Mouse (Mus musculus) embryonic facial prominence, embryonic 11.5 days (tissue): ENCODE results near the gene Gm20479. TPM values are rescaled to one million over a fixed set of nuclear protein-coding genes. Genes with fewer than 3 reads are reported as not detected.
A peak's percentile ranks its signal among the peaks of the same experiment; 100 is the strongest.

ENCODE experiments used
- ATAC-seq: fragments of 200-750 bp; cut with Nextera tagmentation; replicated peaks from 2 replicates; pipeline ENCODE4 v1.8.0; 2017; ENCODE audit warnings: low read depth; ENCODE audit not compliant: insufficient number of reproducible peaks, low FRiP score, low TSS enrichment
- DNase-seq: peaks from one replicate; pipeline ENCODE4 v3.0.0-alpha.2; 2015; ENCODE audit warnings: low spot score
- H3K27ac ChIP-seq: fragments of 300-500 bp; sonication (generic); replicated peaks from 2 replicates; pipeline ENCODE4 v1.5.1; 2014; ENCODE audit warnings: mild to moderate bottlenecking, low read depth, low read length, control low read depth
- H3K27me3 ChIP-seq: fragments of 300-500 bp; sonication (generic); 2 replicates; pipeline ENCODE4 v1.6.1; 2014; ENCODE audit warnings: mild to moderate bottlenecking, low read length, moderate library complexity, mixed read lengths; ENCODE audit not compliant: control insufficient read depth, insufficient read depth
- H3K36me3 ChIP-seq: fragments of 300-500 bp; sonication (generic); replicated peaks from 2 replicates; pipeline ENCODE4 v1.6.1; 2014; ENCODE audit warnings: low read depth, mild to moderate bottlenecking, low read length, moderate library complexity, mixed read lengths; ENCODE audit not compliant: control insufficient read depth, insufficient read depth
- H3K4me1 ChIP-seq: fragments of 300-500 bp; sonication (generic); 2 replicates; pipeline ENCODE4 v1.6.1; 2014; ENCODE audit warnings: low read length, mixed read lengths; ENCODE audit not compliant: control insufficient read depth, insufficient read depth
- H3K4me2 ChIP-seq: fragments of 300-500 bp; sonication (generic); 2 replicates; pipeline ENCODE4 v1.6.1; 2014; ENCODE audit warnings: low read depth, mild to moderate bottlenecking, control low read depth, low read length, moderate library complexity
- H3K4me3 ChIP-seq: fragments of 300-500 bp; sonication (generic); 2 replicates; pipeline ENCODE4 v1.5.1; 2014; ENCODE audit warnings: low read depth, low read length, control low read depth
- H3K9ac ChIP-seq: fragments of 300-500 bp; sonication (generic); replicated peaks from 2 replicates; pipeline ENCODE4 v1.6.1; 2014; ENCODE audit warnings: mild to moderate bottlenecking, control low read depth, low read length
- H3K9me3 ChIP-seq: fragments of 300-500 bp; sonication (generic); replicated peaks from 2 replicates; pipeline ENCODE4 v1.6.1; 2016; ENCODE audit warnings: mild to moderate bottlenecking, low read length, inconsistent platforms, mixed read lengths; ENCODE audit not compliant: control insufficient read depth
- WGBS: fragments of 180-500 bp; shearing (Covaris S2); extraction: QIAGEN DNeasy Blood & Tissue Kit; methylation state at CpG from one replicate; pipeline ENCODE4 v1.1.7; 2014; 5-methylcytosine and 5-hydroxymethylcytosine counted together
- polyA plus RNA-seq: library from polyadenylated mRNA; unstranded; fragments of >200 nt; fragmentation: Nextera tagmentation; extraction: Ambion mirVana; gene quantifications from 2 replicates; pipeline ENCODE4 v1.2.1, GENCODE M21; 2014

Gene Gm20479
- polyA plus RNA-seq, 1 experiment from 2014 or later, result not detected

GRCm38 (mm10) chr7:27366082-27366844, 9.0 kb upstream of the Gm20479 start:
- H3K4me2 ChIP-seq, result no peak overlapping the region
- WGBS, result 40% methylated on average over 21 of the region's 21 CpGs
- peaks cover 3% of the 10 kb centered on the region for H3K9me3 ChIP-seq
- H3K36me3 ChIP-seq, result no peaks in the 10 kb centered on the region
- no peak for ATAC-seq
- H3K9ac ChIP-seq, result no peak overlapping the region
- H3K27me3 ChIP-seq, result peaks cover 77% of the 10 kb centered on the region
- no peak for DNase-seq
- no peak overlapping the region for H3K27ac ChIP-seq
- H3K4me1 ChIP-seq, result no peaks in the 10 kb centered on the region; the same call in 1 of the 2 replicates
- H3K4me3 ChIP-seq, result no peak overlapping the region

- H3K9ac ChIP-seq, result no peak overlapping the region
- H3K36me3 ChIP-seq, result no peaks in the 10 kb centered on the region
- H3K27ac ChIP-seq, result no peak overlapping the region
- H3K27me3 ChIP-seq, result peaks cover 63% of the 10 kb centered on the region
- no peaks in the 10 kb centered on the region; the same call in 1 of the 2 replicates for H3K4me1 ChIP-seq
- H3K4me3 ChIP-seq, result no peak overlapping the region; the same call in 1 of the 2 replicates
- no peak overlapping the region for H3K4me2 ChIP-seq
- WGBS, result 2% methylated on average over 29 of the region's 29 CpGs
- no peaks in the 10 kb centered on the region for H3K9me3 ChIP-seq
- no peak for DNase-seq
- no peak for ATAC-seq
Observed at GRCm38 (mm10) chr7:27364379-27364778, 7.2 kb upstream of the Gm20479 start.

- Histone ChIP-seq H3K9ac (peak overlapping the region; percentile 62), H3K4me2 (peak overlapping the region; percentile 90), H3K4me3 (peak overlapping the region; percentile 47), H3K9me3 (no peaks in the 10 kb centered on the region), H3K4me1 (no peaks in the 10 kb centered on the region; the same call in 1 of the 2 replicates), H3K36me3 (no peaks in the 10 kb centered on the region), H3K27ac (no peak overlapping the region), H3K27me3 (peaks cover 41% of the 10 kb centered on the region)
- WGBS, result 0% methylated on average over 52 of the region's 52 CpGs
- DNase-seq (peak; percentile 100), ATAC-seq (peak; percentile 93)
Observed at GRCm38 (mm10) chr7:27361283-27361946, 4.2 kb upstream of the Gm20479 start.

GRCm38 (mm10) chr7:27360749-27361148, 3.5 kb upstream of the Gm20479 start:
- ATAC-seq (no peak), DNase-seq (no peak)
- H3K27ac ChIP-seq, result no peak overlapping the region
- H3K9me3 ChIP-seq, result no peaks in the 10 kb centered on the region
- H3K9ac ChIP-seq, result no peak overlapping the region
- H3K4me3 ChIP-seq, result peak overlapping the region; percentile 10; the same call in 1 of the 2 replicates
- H3K4me2 ChIP-seq, result peak overlapping the region; percentile 36
- peaks cover 34% of the 10 kb centered on the region for H3K27me3 ChIP-seq
- H3K4me1 ChIP-seq, result no peaks in the 10 kb centered on the region; the same call in 1 of the 2 replicates
- no peaks in the 10 kb centered on the region for H3K36me3 ChIP-seq
- 49% methylated on average over 6 of the region's 6 CpGs for WGBS

GRCm38 (mm10) chr7:27359706-27360358, 2.6 kb upstream of the Gm20479 start:
- no peak overlapping the region for H3K4me3 ChIP-seq
- no peaks in the 10 kb centered on the region for H3K9me3 ChIP-seq
- DNase-seq (no peak), ATAC-seq (no peak)
- H3K4me1 ChIP-seq, result no peaks in the 10 kb centered on the region; the same call in 1 of the 2 replicates
- H3K4me2 ChIP-seq, result no peak overlapping the region
- H3K27me3 ChIP-seq, result peaks cover 25% of the 10 kb centered on the region
- no peak overlapping the region for H3K9ac ChIP-seq
- no peak overlapping the region for H3K27ac ChIP-seq
- 89% methylated on average over 9 of the region's 9 CpGs for WGBS
- H3K36me3 ChIP-seq, result no peaks in the 10 kb centered on the region

- no peak for DNase-seq
- Histone ChIP-seq H3K36me3 (no peaks in the 10 kb centered on the region), H3K27ac (no peak overlapping the region), H3K9me3 (no peaks in the 10 kb centered on the region), H3K4me1 (peaks cover 4% of the 10 kb centered on the region; the same call in 1 of the 2 replicates), H3K4me3 (no peak overlapping the region), H3K27me3 (peaks cover 18% of the 10 kb centered on the region), H3K9ac (no peak overlapping the region), H3K4me2 (no peak overlapping the region)
- ATAC-seq, result no peak
- 69% methylated on average over 2 of the region's 2 CpGs for WGBS
Observed at GRCm38 (mm10) chr7:27359162-27359561, 1.9 kb upstream of the Gm20479 start.

GRCm38 (mm10) chr7:27357595-27357978, 368 bp upstream of the Gm20479 start:
- 19% methylated on average over 3 of the region's 3 CpGs for WGBS
- H3K4me2 ChIP-seq, result no peak overlapping the region
- H3K9ac ChIP-seq, result no peak overlapping the region
- H3K4me3 ChIP-seq, result no peak overlapping the region
- no peaks in the 10 kb centered on the region for H3K9me3 ChIP-seq
- H3K27me3 ChIP-seq, result peaks cover 8% of the 10 kb centered on the region
- no peaks in the 10 kb centered on the region for H3K36me3 ChIP-seq
- H3K4me1 ChIP-seq, result peaks cover 4% of the 10 kb centered on the region; the same call in 1 of the 2 replicates
- DNase-seq (no peak), ATAC-seq (no peak)
- H3K27ac ChIP-seq, result no peak overlapping the region
